Mouse (Mus musculus): ENCODE measurements around the gene Sptbn4. TPM values are rescaled to one million over a fixed set of nuclear protein-coding genes. Genes with fewer than 3 reads are reported as not detected.

Gene Sptbn4
- polyA plus RNA-seq, 1 experiment, result 0.23 TPM

DNA sequence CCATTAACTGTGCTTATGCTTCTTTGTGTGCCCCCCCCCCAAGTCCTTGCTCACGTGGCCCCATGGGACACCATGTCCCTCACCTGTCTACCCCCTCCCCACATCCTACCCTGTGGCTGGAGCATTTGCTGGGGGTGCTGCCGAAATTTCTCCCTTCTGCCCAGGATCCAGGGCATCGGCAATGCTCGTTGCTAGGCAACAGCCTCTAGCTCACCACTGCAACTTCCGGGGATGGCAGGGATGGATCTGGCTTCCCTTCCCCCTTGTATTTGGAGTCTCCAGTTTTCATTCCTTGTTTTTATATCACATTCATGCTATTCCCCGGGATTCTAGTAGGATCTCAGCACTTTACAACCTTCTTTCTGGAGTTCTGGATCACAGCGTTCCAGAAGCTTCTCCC lies 108.0 kb downstream of the Sptbn4 start:
- no peak overlapping the region for H3K4me3 ChIP-seq (ENCODE audit: extremely low read depth, insufficient read depth, insufficient read length)
- no peak for DNase-seq (ENCODE audit: low read depth in 1 of 2, low spot score in 2 of 2)
- H3K27me3 ChIP-seq (ENCODE audit: control insufficient read depth, insufficient read depth, low read length), result peaks cover 12% of the 10 kb centered on the region
- 44% methylated on average over 7 of the region's 7 CpGs for WGBS
- peaks cover 12% of the 10 kb centered on the region for H3K36me3 ChIP-seq (ENCODE audit: control insufficient read depth, insufficient read depth, low read length)
- TF ChIP-seq CTCF (IDR thresholded peaks at IDR 0.05; ENCODE audit: extremely low read depth, insufficient read depth, insufficient read length, insufficient replicate concordance) (no peak), POLR2A (IDR thresholded peaks at IDR 0.05; ENCODE audit: low read depth, low read length) (no peak)
- peaks cover 5% of the 10 kb centered on the region; the same call in 1 of the 2 replicates for H3K4me1 ChIP-seq (ENCODE audit: control insufficient read depth, insufficient read depth, insufficient read length)
- H3K27ac ChIP-seq (ENCODE audit: insufficient read depth, low read length), result no peak overlapping the region

DNA sequence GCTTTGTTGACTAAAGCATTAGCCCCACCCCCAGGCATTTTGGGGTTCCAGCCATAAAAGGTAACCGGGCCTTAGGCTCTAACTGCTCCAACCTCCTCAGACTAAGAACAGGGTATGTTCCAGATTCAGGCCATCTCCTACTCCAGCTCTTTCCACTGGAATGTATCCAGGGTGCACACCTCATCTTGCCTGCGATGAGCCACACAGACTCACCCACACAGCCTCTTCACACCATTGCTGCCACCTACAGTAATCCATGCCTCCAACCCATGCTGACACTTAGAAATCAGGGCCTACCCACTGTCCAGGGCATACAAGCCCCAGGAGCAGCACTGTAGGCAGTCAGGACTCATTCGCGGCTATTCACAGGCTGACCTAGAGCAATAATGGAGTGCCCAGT lies 108.4 kb downstream of the Sptbn4 start:
- peaks cover 13% of the 10 kb centered on the region for H3K27me3 ChIP-seq (ENCODE audit: control insufficient read depth, insufficient read depth, low read length)
- peaks cover 5% of the 10 kb centered on the region; the same call in 1 of the 2 replicates for H3K4me1 ChIP-seq (ENCODE audit: control insufficient read depth, insufficient read depth, insufficient read length)
- TF ChIP-seq POLR2A (IDR thresholded peaks at IDR 0.05; ENCODE audit: low read depth, low read length), result no peak
- no peak for TF ChIP-seq CTCF (IDR thresholded peaks at IDR 0.05; ENCODE audit: extremely low read depth, insufficient read depth, insufficient read length, insufficient replicate concordance)
- H3K4me3 ChIP-seq (ENCODE audit: extremely low read depth, insufficient read depth, insufficient read length), result no peak overlapping the region
- H3K36me3 ChIP-seq (ENCODE audit: control insufficient read depth, insufficient read depth, low read length), result peaks cover 10% of the 10 kb centered on the region
- no peak for DNase-seq (ENCODE audit: low read depth in 1 of 2, low spot score in 2 of 2)
- no peak overlapping the region for H3K27ac ChIP-seq (ENCODE audit: insufficient read depth, low read length)
- WGBS, result 74% methylated on average over 4 of the region's 4 CpGs

- H3K27ac ChIP-seq (ENCODE audit: insufficient read depth, low read length), result no peak within 1 kb of the TSS
- H3K27me3 ChIP-seq (ENCODE audit: control insufficient read depth, insufficient read depth, low read length), result peaks cover 21% of the 10 kb centered on the region
- DNase-seq (ENCODE audit: low read depth in 1 of 2, low spot score in 2 of 2), result no peak
- TF ChIP-seq POLR2A (IDR thresholded peaks at IDR 0.05; ENCODE audit: low read depth, low read length) (no peak), CTCF (IDR thresholded peaks at IDR 0.05; ENCODE audit: extremely low read depth, insufficient read depth, insufficient read length, insufficient replicate concordance) (no peak)
- H3K4me3 ChIP-seq (ENCODE audit: extremely low read depth, insufficient read depth, insufficient read length), result no peak within 1 kb of the TSS
- 4% methylated on average over 36 of the region's 36 CpGs for WGBS
- H3K4me1 ChIP-seq (ENCODE audit: control insufficient read depth, insufficient read depth, insufficient read length), result peaks cover 13% of the 10 kb centered on the region
- H3K36me3 ChIP-seq (ENCODE audit: control insufficient read depth, insufficient read depth, low read length), result peaks cover 5% of the 10 kb centered on the region
Observed at GRCm38 (mm10) chr7:27337175-27337853, 110.2 kb downstream of the Sptbn4 start, which contains the start of gene Ltbp4. Gene Ltbp4 (minus strand): TSS chr7:27337692.

DNA sequence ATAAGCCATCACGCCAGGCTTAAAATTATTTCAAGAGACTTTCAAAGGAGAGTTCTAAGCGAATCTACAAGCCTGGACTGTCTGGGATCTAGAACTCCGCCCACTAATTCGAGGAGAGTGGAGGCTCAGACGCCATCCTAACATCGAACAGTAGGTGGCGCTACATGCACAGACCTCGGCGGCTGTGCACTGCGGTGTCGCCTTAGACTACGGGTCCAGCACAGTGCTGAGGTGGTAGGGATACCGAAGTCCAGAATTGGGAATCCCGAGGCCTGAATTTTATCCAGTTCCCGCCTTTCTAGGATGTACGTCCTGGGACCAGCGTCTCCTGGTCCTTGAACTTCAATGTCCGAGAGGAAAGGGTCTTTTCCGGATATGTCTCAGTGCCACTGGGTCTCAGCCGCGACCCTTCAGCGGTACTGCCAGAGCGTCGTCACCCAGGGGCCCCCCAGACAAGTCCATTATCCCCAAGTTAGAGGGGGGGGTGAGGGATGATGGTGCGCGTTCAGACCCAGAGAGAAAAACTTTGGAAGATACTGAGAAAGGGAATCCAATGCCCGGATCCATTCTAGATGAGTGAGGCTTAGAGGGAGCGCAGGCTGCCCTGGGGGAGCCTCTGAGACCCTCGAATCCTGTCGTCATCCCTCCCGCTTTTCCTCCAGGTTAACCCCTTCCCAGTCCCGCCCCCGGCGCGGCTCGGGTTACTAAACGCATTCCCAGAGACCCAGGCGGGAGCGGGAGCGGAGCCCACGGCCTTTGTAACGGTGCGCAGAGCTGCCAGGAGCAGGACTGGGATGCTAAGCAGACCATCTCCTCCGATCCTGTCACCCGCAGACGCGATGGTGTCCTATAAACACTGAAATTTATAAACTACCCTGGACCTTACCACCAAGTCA lies 111.3 kb downstream of the Sptbn4 start:
- Histone ChIP-seq H3K27ac (ENCODE audit: insufficient read depth, low read length) (no peak overlapping the region), H3K4me1 (ENCODE audit: control insufficient read depth, insufficient read depth, insufficient read length) (peaks cover 21% of the 10 kb centered on the region), H3K4me3 (ENCODE audit: extremely low read depth, insufficient read depth, insufficient read length) (no peak overlapping the region), H3K27me3 (ENCODE audit: control insufficient read depth, insufficient read depth, low read length) (peaks cover 21% of the 10 kb centered on the region), H3K36me3 (ENCODE audit: control insufficient read depth, insufficient read depth, low read length) (no peaks in the 10 kb centered on the region)
- peak; percentile 58 to 83 for DNase-seq (ENCODE audit: low read depth in 1 of 2, low spot score in 2 of 2)
- WGBS, result 9% methylated on average over 47 of the region's 47 CpGs
- TF ChIP-seq POLR2A (IDR thresholded peaks at IDR 0.05; ENCODE audit: low read depth, low read length) (no peak), CTCF (IDR thresholded peaks at IDR 0.05; ENCODE audit: extremely low read depth, insufficient read depth, insufficient read length, insufficient replicate concordance) (peak; percentile 99)

GRCm38 (mm10) chr7:27335011-27335720 lies 112.3 kb downstream of the Sptbn4 start:
- peaks cover 22% of the 10 kb centered on the region for H3K4me1 ChIP-seq (ENCODE audit: control insufficient read depth, insufficient read depth, insufficient read length)
- TF ChIP-seq POLR2A (IDR thresholded peaks at IDR 0.05; ENCODE audit: low read depth, low read length) (no peak), CTCF (IDR thresholded peaks at IDR 0.05; ENCODE audit: extremely low read depth, insufficient read depth, insufficient read length, insufficient replicate concordance) (no peak)
- H3K36me3 ChIP-seq (ENCODE audit: control insufficient read depth, insufficient read depth, low read length), result no peaks in the 10 kb centered on the region
- DNase-seq (ENCODE audit: low read depth in 1 of 2, low spot score in 2 of 2), result no peak
- H3K27me3 ChIP-seq (ENCODE audit: control insufficient read depth, insufficient read depth, low read length), result peaks cover 21% of the 10 kb centered on the region
- 58% methylated on average over 15 of the region's 15 CpGs for WGBS
- H3K27ac ChIP-seq (ENCODE audit: insufficient read depth, low read length), result no peak overlapping the region
- no peak overlapping the region for H3K4me3 ChIP-seq (ENCODE audit: extremely low read depth, insufficient read depth, insufficient read length)

DNA sequence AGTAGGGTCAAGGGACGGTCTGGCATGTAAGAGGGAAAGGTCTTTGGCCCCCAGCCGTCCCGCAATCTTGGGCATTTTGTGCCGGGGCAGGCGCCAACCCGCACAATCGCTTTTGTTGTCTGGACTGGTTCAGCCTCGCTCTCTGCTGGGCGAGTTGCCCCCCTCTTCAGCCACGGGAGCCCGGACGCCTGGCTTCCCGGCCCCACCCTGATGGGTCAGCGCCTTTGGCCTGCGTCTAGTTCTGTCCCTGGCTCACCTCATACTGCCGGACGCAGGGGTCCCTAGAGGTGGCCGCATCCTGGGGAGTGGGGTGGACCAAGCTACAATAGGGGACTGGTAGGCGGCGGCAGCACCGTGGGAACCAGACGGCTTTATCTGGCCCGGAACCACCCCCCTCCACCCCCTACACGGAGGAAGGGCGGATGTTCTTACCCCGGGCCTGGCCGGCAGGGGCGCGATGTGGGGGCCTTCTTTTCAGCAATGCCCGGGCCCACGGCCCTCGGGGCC lies 113.0 kb downstream of the Sptbn4 start:
- peaks cover 27% of the 10 kb centered on the region for H3K4me1 ChIP-seq (ENCODE audit: control insufficient read depth, insufficient read depth, insufficient read length)
- H3K27me3 ChIP-seq (ENCODE audit: control insufficient read depth, insufficient read depth, low read length), result peaks cover 21% of the 10 kb centered on the region
- WGBS, result 2% methylated on average over 32 of the region's 32 CpGs
- H3K4me3 ChIP-seq (ENCODE audit: extremely low read depth, insufficient read depth, insufficient read length), result no peak overlapping the region
- DNase-seq (ENCODE audit: low read depth in 1 of 2, low spot score in 2 of 2), result no peak
- no peaks in the 10 kb centered on the region for H3K36me3 ChIP-seq (ENCODE audit: control insufficient read depth, insufficient read depth, low read length)
- no peak overlapping the region for H3K27ac ChIP-seq (ENCODE audit: insufficient read depth, low read length)
- TF ChIP-seq POLR2A (IDR thresholded peaks at IDR 0.05; ENCODE audit: low read depth, low read length) (no peak), CTCF (IDR thresholded peaks at IDR 0.05; ENCODE audit: extremely low read depth, insufficient read depth, insufficient read length, insufficient replicate concordance) (no peak)

All from spleen, adult 2 months (tissue).